Mouse (Mus musculus) MEL (cell line): ENCODE measurements around the gene Pelp1. TPM values are rescaled to one million over a fixed set of nuclear protein-coding genes. Genes with fewer than 3 reads are reported as not detected.
A peak's percentile ranks its signal among the peaks of the same experiment; 100 is the strongest.

Experiments
- DNase-seq: peaks from one replicate; pipeline ENCODE4 v3.0.0; 2011; ENCODE audit warnings: low read depth, low spot score
- H3K27ac ChIP-seq: 2 replicates; pipeline ENCODE4 v1.5.1; 2012; ENCODE audit warnings: low read depth, mild to moderate bottlenecking, control low read depth, low read length, moderate library complexity; ENCODE audit not compliant: control insufficient read depth
- H3K27me3 ChIP-seq, 2 experiments: fragments of 150-350 bp in 1 of 2; sonication (generic) in 1 of 2; 2 replicates each; pipeline ENCODE4 v1.6.1; 2012; ENCODE audit warnings: low read length in 2 of 2, mild to moderate bottlenecking in 2 of 2, improper control_type of control experiment in 1 of 2, moderate library complexity in 1 of 2; ENCODE audit not compliant: insufficient read depth in 2 of 2, control insufficient read depth in 1 of 2
- H3K36me3 ChIP-seq, 2 experiments: 2 replicates each; pipeline ENCODE4 v1.6.1; 2012 to 2014; ENCODE audit warnings: low read length in 2 of 2, improper control_type of control experiment in 1 of 2, inconsistent platforms in 1 of 2, mild to moderate bottlenecking in 1 of 2; ENCODE audit not compliant: insufficient read depth in 2 of 2, control insufficient read depth in 1 of 2
- H3K4me1 ChIP-seq, 2 experiments: fragments of 150-350 bp in 1 of 2; sonication (generic) in 1 of 2; 2 replicates each; pipeline ENCODE4 v1.6.1; 2012; ENCODE audit warnings: low read length in 2 of 2, improper control_type of control experiment in 1 of 2, mild to moderate bottlenecking in 1 of 2; ENCODE audit not compliant: insufficient read depth in 2 of 2, control insufficient read depth in 1 of 2
- H3K4me3 ChIP-seq, 2 experiments: fragments of 150-350 bp in 1 of 2; sonication (generic) in 1 of 2; 2 replicates each; pipeline ENCODE4 v1.5.1; 2012; ENCODE audit warnings: low read depth in 2 of 2, low read length in 2 of 2, mild to moderate bottlenecking in 2 of 2, moderate library complexity in 2 of 2, control low read depth in 1 of 2, improper control_type of control experiment in 1 of 2; ENCODE audit not compliant: control insufficient read depth in 1 of 2, insufficient read depth in 1 of 2
- H3K79me2 ChIP-seq: 2 replicates; pipeline ENCODE4 v1.6.1; 2012; ENCODE audit warnings: mild to moderate bottlenecking, low read length, moderate library complexity; ENCODE audit not compliant: control insufficient read depth, poor library complexity, insufficient read depth
- H3K9ac ChIP-seq: 2 replicates; pipeline ENCODE4 v1.6.1; 2012; ENCODE audit warnings: low read depth, mild to moderate bottlenecking, control low read depth, low read length, moderate library complexity; ENCODE audit not compliant: control insufficient read depth, poor library complexity, severe bottlenecking
- H3K9me3 ChIP-seq: fragments of 150-350 bp; sonication (generic); replicated peaks from 2 replicates; pipeline ENCODE4 v1.6.1; 2012; ENCODE audit warnings: mild to moderate bottlenecking, low read length, improper control_type of control experiment, moderate library complexity; ENCODE audit not compliant: insufficient read depth
- BHLHE40 ChIP-seq: IDR thresholded peaks from 2 replicates; pipeline ENCODE4 v1.6.1; 2012; ENCODE audit warnings: low read depth, mild to moderate bottlenecking, inconsistent platforms, low read length, improper control_type of control experiment, borderline replicate concordance
- CHD1 ChIP-seq: IDR thresholded peaks from 2 replicates; pipeline ENCODE4 v1.6.1; 2012; ENCODE audit warnings: low read depth, mild to moderate bottlenecking, inconsistent platforms, low read length, improper control_type of control experiment
- CHD2 ChIP-seq: IDR thresholded peaks from 2 replicates; pipeline ENCODE4 v1.6.1; 2011; ENCODE audit warnings: low read length, improper control_type of control experiment
- CTCF ChIP-seq, 3 experiments: IDR thresholded peaks in 2 of 3; conservative IDR thresholded peaks in 1 of 3; 2 replicates each; pipeline ENCODE4 v1.5.1; 2011 to 2012; ENCODE audit warnings: low read length in 3 of 3, low read depth in 2 of 3, mild to moderate bottlenecking in 2 of 3, improper control_type of control experiment in 1 of 3, inconsistent platforms in 1 of 3, mixed read lengths in 1 of 3, moderate library complexity in 1 of 3; ENCODE audit not compliant: control insufficient read depth in 1 of 3, insufficient read depth in 1 of 3, poor library complexity in 1 of 3, severe bottlenecking in 1 of 3
- E2F4 ChIP-seq: IDR thresholded peaks from 2 replicates; pipeline ENCODE4 v1.6.1; 2011; ENCODE audit warnings: low read depth, low read length, improper control_type of control experiment, borderline replicate concordance
- ELF1 ChIP-seq: IDR thresholded peaks from 2 replicates; pipeline ENCODE4 v1.6.1; 2014; ENCODE audit warnings: low read depth, mild to moderate bottlenecking, inconsistent platforms, low read length, improper control_type of control experiment, moderate library complexity
- EP300 ChIP-seq, 2 experiments: IDR thresholded peaks; 2 replicates each; pipeline ENCODE4 v1.6.1; 2011; ENCODE audit warnings: improper control_type of control experiment in 2 of 2, low read length in 2 of 2, low read depth in 1 of 2, mild to moderate bottlenecking in 1 of 2
- GABPA ChIP-seq: IDR thresholded peaks from 2 replicates; pipeline ENCODE4 v1.6.1; 2012; ENCODE audit warnings: low read depth, mild to moderate bottlenecking, inconsistent platforms, low read length, improper control_type of control experiment, moderate library complexity
- HCFC1 ChIP-seq: IDR thresholded peaks from 2 replicates; pipeline ENCODE4 v1.6.1; 2012; ENCODE audit warnings: low read depth, mild to moderate bottlenecking, inconsistent platforms, low read length, improper control_type of control experiment, moderate library complexity
- JUND ChIP-seq: IDR thresholded peaks from 2 replicates; pipeline ENCODE4 v1.6.1; 2011; ENCODE audit warnings: low read depth, mild to moderate bottlenecking, improper control_type of control experiment, low read length
- KAT2A ChIP-seq: conservative IDR thresholded peaks from 2 replicates; pipeline ENCODE4 v1.6.1; 2012; ENCODE audit warnings: low read depth, low read length, improper control_type of control experiment, inconsistent platforms
- MAFK ChIP-seq: IDR thresholded peaks from 2 replicates; pipeline ENCODE4 v1.6.1; 2011; ENCODE audit warnings: low read depth, mild to moderate bottlenecking, low read length, improper control_type of control experiment, borderline replicate concordance
- MAZ ChIP-seq: IDR thresholded peaks from 2 replicates; pipeline ENCODE4 v1.6.1; 2012; ENCODE audit warnings: low read depth, mild to moderate bottlenecking, inconsistent platforms, low read length, improper control_type of control experiment
- MEF2A ChIP-seq: IDR thresholded peaks from 2 replicates; pipeline ENCODE4 v1.6.1; 2014; ENCODE audit warnings: low read depth, mild to moderate bottlenecking, inconsistent platforms, low read length, improper control_type of control experiment; ENCODE audit not compliant: poor library complexity, insufficient replicate concordance, severe bottlenecking; ENCODE audit errors: extremely low read depth
- MXI1 ChIP-seq: IDR thresholded peaks from 2 replicates; pipeline ENCODE4 v1.6.1; 2011; ENCODE audit warnings: mild to moderate bottlenecking, low read depth, low read length, improper control_type of control experiment
- MYB ChIP-seq: IDR thresholded peaks from 2 replicates; pipeline ENCODE4 v1.6.1; 2011; ENCODE audit warnings: mild to moderate bottlenecking, low read depth, low read length, improper control_type of control experiment
- MYC ChIP-seq: IDR thresholded peaks from 2 replicates; pipeline ENCODE4 v1.6.1; 2011; ENCODE audit warnings: low read depth, mild to moderate bottlenecking, low read length, improper control_type of control experiment, moderate library complexity
- NRF1 ChIP-seq: IDR thresholded peaks from 2 replicates; pipeline ENCODE4 v1.6.1; 2014; ENCODE audit warnings: low read depth, mild to moderate bottlenecking, inconsistent platforms, low read length, improper control_type of control experiment, moderate library complexity; ENCODE audit not compliant: poor library complexity, insufficient read depth, severe bottlenecking
- POLR2AphosphoS2 ChIP-seq: IDR thresholded peaks from 2 replicates; pipeline ENCODE4 v1.6.1; 2011; ENCODE audit warnings: low read length, improper control_type of control experiment
- RAD21 ChIP-seq: IDR thresholded peaks from 2 replicates; pipeline ENCODE4 v1.6.1; 2011; ENCODE audit warnings: mild to moderate bottlenecking, low read depth, low read length, improper control_type of control experiment
- RCOR1 ChIP-seq: IDR thresholded peaks from 2 replicates; pipeline ENCODE4 v1.6.1; 2012; ENCODE audit warnings: low read depth, mild to moderate bottlenecking, inconsistent platforms, low read length, improper control_type of control experiment
- SIN3A ChIP-seq: IDR thresholded peaks from 2 replicates; pipeline ENCODE4 v1.6.1; 2012; ENCODE audit warnings: low read length, improper control_type of control experiment, inconsistent platforms
- SMC3 ChIP-seq: IDR thresholded peaks from 2 replicates; pipeline ENCODE4 v1.6.1; 2011; ENCODE audit warnings: low read depth, low read length, improper control_type of control experiment
- TAL1 ChIP-seq: IDR thresholded peaks from 2 replicates; pipeline ENCODE4 v1.6.1; 2012; ENCODE audit warnings: mild to moderate bottlenecking, inconsistent platforms, low read length, moderate library complexity, mixed read lengths
- TBP ChIP-seq: IDR thresholded peaks from 2 replicates; pipeline ENCODE4 v1.8.0; 2011; ENCODE audit warnings: low read depth, low read length, improper control_type of control experiment
- UBTF ChIP-seq: IDR thresholded peaks from 2 replicates; pipeline ENCODE4 v1.6.1; 2012; ENCODE audit warnings: low read depth, mild to moderate bottlenecking, inconsistent platforms, low read length, improper control_type of control experiment, moderate library complexity, borderline replicate concordance; ENCODE audit not compliant: insufficient read depth
- USF2 ChIP-seq, 2 experiments: IDR thresholded peaks; 2 replicates each; pipeline ENCODE4 v1.6.1; 2011 to 2012; ENCODE audit warnings: improper control_type of control experiment in 2 of 2, low read length in 2 of 2, borderline replicate concordance in 1 of 2, inconsistent platforms in 1 of 2, low read depth in 1 of 2, mild to moderate bottlenecking in 1 of 2; ENCODE audit not compliant: insufficient read depth in 1 of 2
- ZC3H11A ChIP-seq: IDR thresholded peaks from 2 replicates; pipeline ENCODE4 v1.6.1; 2012; ENCODE audit warnings: low read depth, mild to moderate bottlenecking, inconsistent platforms, low read length, improper control_type of control experiment
- ZKSCAN1 ChIP-seq: IDR thresholded peaks from 2 replicates; pipeline ENCODE4 v1.6.1; 2012; ENCODE audit warnings: low read depth, mild to moderate bottlenecking, inconsistent platforms, low read length, improper control_type of control experiment, moderate library complexity
- ZMIZ1 ChIP-seq: IDR thresholded peaks from 2 replicates; pipeline ENCODE4 v1.6.1; 2012; ENCODE audit warnings: low read depth, mild to moderate bottlenecking, inconsistent platforms, low read length, improper control_type of control experiment, moderate library complexity
- ZNF384 ChIP-seq: IDR thresholded peaks from 2 replicates; pipeline ENCODE4 v1.6.1; 2012; ENCODE audit warnings: low read depth, mild to moderate bottlenecking, inconsistent platforms, low read length, improper control_type of control experiment
- polyA plus RNA-seq, 2 experiments: library from polyadenylated mRNA; stranded (reverse) in 1 of 2; unstranded in 1 of 2; fragments of >175 nt in 1 of 2; fragments of >200 nt in 1 of 2; gene quantifications; 2 replicates each; pipeline versions ENCODE4 v1.2.1 to v1.2.4; 2012; ENCODE audit warnings: low replicate concordance in 2 of 2, low read depth in 1 of 2; ENCODE audit not compliant: insufficient read length in 2 of 2, insufficient read depth in 1 of 2, missing spikeins in 1 of 2
- total RNA-seq: library from RNA; depleted of rRNA; stranded (reverse); fragments of 300-350 nt; gene quantifications from 2 replicates; pipeline ENCODE4 v1.2.3, GENCODE M21; 2012

Pelp1 gene
- total and polyA plus RNA-seq, 3 experiments: 50.6 to 70.1 TPM; not detected in 1

GRCm38 (mm10) chr11:70376054-70376453 is 33.8 kb downstream of the Pelp1 start (continued):
- TF ChIP-seq CHD2 (no peak), HCFC1 (no peak), NRF1 (no peak), KAT2A (no peak), CHD1 (no peak), RAD21 (no peak), RCOR1 (peak; percentile 99), MEF2A (no peak), MYC (no peak), ZMIZ1 (no peak), TAL1 (0 out of 2 replicates have a peak, but pooled peaks have one; percentile 37), ZNF384 (no peak), MXI1 (peak; percentile 43; the same call in 1 of the 2 replicates), USF2 (IDR thresholded peaks at IDR 0.05; ENCODE audit: borderline replicate concordance in 1 of 2, insufficient read depth in 1 of 2, low read depth in 1 of 2, low read length in 2 of 2) (no peak), POLR2AphosphoS2 (no peak), UBTF (no peak), CTCF (IDR thresholded peaks at IDR 0.05 in 2 of 3, conservative IDR thresholded peaks at IDR 0.05 in 1 of 3; ENCODE audit: control insufficient read depth in 1 of 3, insufficient read depth in 1 of 3, low read depth in 2 of 3, low read length in 3 of 3, poor library complexity in 1 of 3, severe bottlenecking in 1 of 3) (no peak), MAFK (no peak)

GRCm38 (mm10) chr11:70374302-70374701 is 35.5 kb downstream of the Pelp1 start:
- no peaks in the 10 kb centered on the region for H3K79me2 ChIP-seq
- peak overlapping the region; percentile 25 for H3K27ac ChIP-seq
- peaks cover 0 to 15% of the 10 kb centered on the region in 2 experiments; a peak in 2 of 4 replicates for H3K36me3 ChIP-seq
- no peak overlapping the region; a peak in 1 of 4 replicates for H3K4me3 ChIP-seq
- H3K9me3 ChIP-seq: no peaks in the 10 kb centered on the region
- DNase-seq: peak; percentile 98
- H3K4me1 ChIP-seq: peaks cover 5 to 16% of the 10 kb centered on the region in 2 experiments
- H3K27me3 ChIP-seq: peaks cover 0 to 6% of the 10 kb centered on the region in 2 experiments; a peak in 3 of 4 replicates
- H3K9ac ChIP-seq: peak overlapping the region; percentile 8; the same call in 1 of the 2 replicates
- TF ChIP-seq MXI1 (peak; percentile 53; the same call in 1 of the 2 replicates), CHD2 (no peak), CHD1 (no peak), BHLHE40 (no peak), EP300 (IDR thresholded peaks at IDR 0.05; ENCODE audit: low read depth in 1 of 2, low read length in 2 of 2) (peak; percentile 49 to 86), MYB (no peak; the same call in 1 of the 2 replicates), UBTF (0 out of 2 replicates have a peak, but pooled peaks have one; percentile 60), E2F4 (no peak), RCOR1 (peak; percentile 46; the same call in 1 of the 2 replicates), USF2 (IDR thresholded peaks at IDR 0.05; ENCODE audit: borderline replicate concordance in 1 of 2, insufficient read depth in 1 of 2, low read depth in 1 of 2, low read length in 2 of 2) (no peak), MAZ (no peak), SMC3 (peak; percentile 55), GABPA (no peak), SIN3A (peak; percentile 63; the same call in 1 of the 2 replicates), ELF1 (peak; percentile 64; the same call in 1 of the 2 replicates), ZC3H11A (no peak), TBP (peak; percentile 96), MYC (peak; percentile 92), CTCF (IDR thresholded peaks at IDR 0.05 in 2 of 3, conservative IDR thresholded peaks at IDR 0.05 in 1 of 3; ENCODE audit: control insufficient read depth in 1 of 3, insufficient read depth in 1 of 3, low read depth in 2 of 3, low read length in 3 of 3, poor library complexity in 1 of 3, severe bottlenecking in 1 of 3) (peak in 1 of 3 experiments; percentile 37; a peak in 2 of 6 replicates), ZKSCAN1 (no peak), JUND (0 out of 2 replicates have a peak, but pooled peaks have one; percentile 37), ZMIZ1 (no peak), NRF1 (no peak)
